Mouse (Mus musculus): ENCODE results near the gene Cd320.
"Not testable (repeated sequence)": the region's sequence is repeated elsewhere in the genome, so short reads cannot be mapped to it uniquely, and the experiment has no call there.

Cd320 gene

GRCm38 (mm10) chr17:33826850-33827249, 16.0 kb upstream of the Cd320 start:
- peak; percentile 57 for DNase-seq

- DNase-seq = peak; percentile 90
These were observed 14.0 kb upstream of the Cd320 start for GRCm38 (mm10) chr17:33828892-33829291.

- no peak for DNase-seq
These were observed 13.3 kb upstream of the Cd320 start for GRCm38 (mm10) chr17:33829561-33829960.

- DNase-seq = no peak
These were observed 1.3 kb downstream of the Cd320 start for GRCm38 (mm10) chr17:33844196-33844595.

GRCm38 (mm10) chr17:33848139-33848538, 5.2 kb downstream of the Cd320 start:
- DNase-seq = no peak

- DNase-seq = no peak
These were observed 8.4 kb downstream of the Cd320 start for GRCm38 (mm10) chr17:33851331-33851730.

- no peak for DNase-seq
These were observed 14.9 kb downstream of the Cd320 start for GRCm38 (mm10) chr17:33857816-33858215.

GRCm38 (mm10) chr17:33865330-33866030, 22.6 kb downstream of the Cd320 start:
- peak; percentile 34 for DNase-seq

- not testable (repeated sequence) for DNase-seq
These were observed 30.6 kb downstream of the Cd320 start, which contains the start of gene Gm7029 for GRCm38 (mm10) chr17:33873537-33873936. Gm7029 (plus strand) TSS chr17:33873837.

GRCm38 (mm10) chr17:33874411-33874810, 31.5 kb downstream of the Cd320 start:
- no peak for DNase-seq

- not testable (repeated sequence) for DNase-seq
These were observed 32.9 kb downstream of the Cd320 start for GRCm38 (mm10) chr17:33875797-33876196.

- DNase-seq = not testable (repeated sequence)
These were observed 41.4 kb downstream of the Cd320 start for GRCm38 (mm10) chr17:33884320-33884719.

GRCm38 (mm10) chr17:33887802-33888201, 44.9 kb downstream of the Cd320 start:
- DNase-seq = peak; percentile 44

- not testable (repeated sequence) for DNase-seq
These were observed 45.3 kb downstream of the Cd320 start for GRCm38 (mm10) chr17:33888230-33888629.

GRCm38 (mm10) chr17:33889941-33890532, 47.1 kb downstream of the Cd320 start:
- DNase-seq = not testable (repeated sequence)

- DNase-seq = peak; percentile 100
These were observed 47.7 kb downstream of the Cd320 start, which contains the start of gene Kifc1 for GRCm38 (mm10) chr17:33890533-33891059. Kifc1 (minus strand) TSS chr17:33890661.

GRCm38 (mm10) chr17:33891357-33891756, 48.5 kb downstream of the Cd320 start:
- no peak for DNase-seq

GRCm38 (mm10) chr17:33891892-33892291, 49.0 kb downstream of the Cd320 start:
- not testable (repeated sequence) for DNase-seq

- DNase-seq = no peak
These were observed 49.5 kb downstream of the Cd320 start for GRCm38 (mm10) chr17:33892429-33892828.

GRCm38 (mm10) chr17:33893011-33893410, 50.1 kb downstream of the Cd320 start:
- DNase-seq = not testable (repeated sequence)

GRCm38 (mm10) chr17:33897114-33897794, 54.4 kb downstream of the Cd320 start:
- DNase-seq = no peak

GRCm38 (mm10) chr17:33898193-33898592, 55.3 kb downstream of the Cd320 start:
- not testable (repeated sequence) for DNase-seq

Data from kidney, adult 11 months (tissue).